Mouse (Mus musculus): ENCODE measurements around the gene Gm49325. TPM values are rescaled to one million over a fixed set of nuclear protein-coding genes. Genes with fewer than 3 reads are reported as not detected.

The Gm49325 gene
- polyA plus RNA-seq, 1 experiment from 2014 or later, result not detected

DNA sequence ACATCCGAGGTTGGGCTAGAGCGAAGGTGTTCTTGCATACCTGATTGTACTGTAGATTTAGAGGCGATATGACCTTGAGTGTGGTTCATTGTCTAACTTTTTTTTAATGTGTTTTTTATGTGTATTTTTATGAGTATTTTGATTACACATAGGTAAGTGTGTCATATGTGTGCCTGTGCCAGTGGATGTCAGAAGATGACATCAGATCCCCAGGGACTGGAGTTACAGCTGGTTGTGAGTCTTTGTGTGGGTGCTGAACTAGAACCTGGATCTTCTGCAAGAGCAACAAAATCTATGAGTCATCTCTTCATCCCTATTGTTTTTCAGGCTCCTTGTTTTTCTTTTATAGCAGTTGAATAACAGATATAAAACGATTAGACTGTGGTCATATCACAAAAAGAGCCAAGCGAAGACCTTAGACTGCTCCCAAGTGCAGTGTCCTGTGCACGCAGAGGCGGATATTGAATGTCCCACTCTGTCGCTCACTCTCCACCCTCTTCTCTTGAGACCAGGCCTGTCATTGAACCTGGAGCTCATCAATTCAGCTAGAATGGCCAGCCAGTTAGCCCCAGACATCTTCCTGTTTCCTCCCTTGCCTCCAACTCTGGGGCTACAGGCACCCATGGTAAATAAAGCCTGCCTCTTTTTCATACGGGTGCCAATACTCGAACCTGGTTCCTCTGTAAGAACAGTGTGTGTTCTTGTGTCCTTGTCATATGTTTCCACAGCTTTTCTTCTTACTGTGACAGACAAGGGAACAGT is 17.8 kb downstream of the Gm49325 start:
- Histone ChIP-seq H3K36me3 (ENCODE audit: control insufficient read depth, insufficient read depth, low read length) (peaks cover 4% of the 10 kb centered on the region; the same call in 1 of the 2 replicates), H3K4me3 (ENCODE audit: low read depth, low read length) (peak overlapping the region; percentile 84; the same call in 1 of the 2 replicates), H3K9me3 (ENCODE audit: control insufficient read depth, low read depth, low read length) (no peaks in the 10 kb centered on the region), H3K27me3 (ENCODE audit: control insufficient read depth, insufficient read depth, low read length) (no peaks in the 10 kb centered on the region), H3K27ac (ENCODE audit: low read length) (no peak overlapping the region), H3K4me1 (ENCODE audit: control insufficient read depth, insufficient read depth, low read length) (peaks cover 27% of the 10 kb centered on the region), H3K4me2 (replicated peaks; ENCODE audit: low read depth, low read length) (peak overlapping the region; percentile 76), H3K9ac (replicated peaks; ENCODE audit: low read depth, low read length) (peak overlapping the region; percentile 90; the same call in 1 of the 2 replicates)
- no peak for ATAC-seq (ENCODE audit: insufficient number of reproducible peaks, insufficient read depth, low FRiP score, low read depth)
- WGBS, result 89% methylated on average over 10 of the region's 10 CpGs

DNA sequence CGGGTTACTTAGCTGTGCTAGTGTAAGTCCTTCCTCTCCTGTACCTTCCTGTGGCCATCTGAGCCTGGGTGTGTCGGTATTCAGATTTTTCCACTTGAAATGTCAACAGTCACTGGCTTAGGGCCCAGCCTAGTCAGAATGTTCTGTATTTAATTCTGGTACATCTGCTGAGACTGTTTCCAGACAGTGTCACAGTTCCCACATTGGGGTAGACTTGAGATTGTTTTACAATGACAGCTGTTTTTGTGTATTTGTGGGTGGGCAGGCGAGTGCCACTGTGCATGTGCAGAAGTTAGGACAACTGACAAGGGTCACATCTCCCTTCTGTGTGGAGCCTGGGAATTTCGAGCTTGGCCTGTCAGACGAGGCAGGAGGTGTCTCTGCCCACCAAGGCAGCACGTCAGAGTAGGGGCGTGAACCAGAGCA is 18.6 kb downstream of the Gm49325 start:
- Histone ChIP-seq H3K4me3 (ENCODE audit: low read depth, low read length) (no peak overlapping the region), H3K4me2 (replicated peaks; ENCODE audit: low read depth, low read length) (0 out of 2 replicates have a peak overlapping the region, but pooled peaks have one; percentile 5), H3K9ac (replicated peaks; ENCODE audit: low read depth, low read length) (no peak overlapping the region), H3K9me3 (ENCODE audit: control insufficient read depth, low read depth, low read length) (no peaks in the 10 kb centered on the region), H3K4me1 (ENCODE audit: control insufficient read depth, insufficient read depth, low read length) (peaks cover 27% of the 10 kb centered on the region), H3K36me3 (ENCODE audit: control insufficient read depth, insufficient read depth, low read length) (peaks cover 4% of the 10 kb centered on the region; the same call in 1 of the 2 replicates), H3K27me3 (ENCODE audit: control insufficient read depth, insufficient read depth, low read length) (no peaks in the 10 kb centered on the region), H3K27ac (ENCODE audit: low read length) (no peak overlapping the region)
- WGBS, result 66% methylated on average over 7 of the region's 7 CpGs
- no peak for ATAC-seq (ENCODE audit: insufficient number of reproducible peaks, insufficient read depth, low FRiP score, low read depth)

DNA sequence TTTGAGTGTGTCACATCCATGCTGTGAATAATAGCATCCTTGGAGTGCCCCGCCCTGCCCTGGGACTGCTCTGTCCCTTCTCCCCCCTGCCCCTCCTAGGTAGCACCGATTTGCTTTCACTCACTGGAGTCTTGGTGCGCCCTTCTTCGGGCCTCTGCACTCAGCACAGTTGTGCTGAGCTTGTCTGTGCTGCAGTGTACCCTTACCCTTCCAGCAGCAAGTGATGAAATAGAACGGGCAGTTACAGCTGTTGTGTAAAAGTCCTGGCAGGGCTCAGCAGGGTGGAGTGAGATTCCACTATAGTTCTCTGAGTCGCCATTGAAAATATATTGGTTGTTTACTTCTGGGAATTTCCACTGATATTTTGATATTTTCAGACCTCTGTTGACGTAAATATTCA is 20.0 kb downstream of the Gm49325 start:
- H3K9me3 ChIP-seq (ENCODE audit: control insufficient read depth, low read depth, low read length), result no peaks in the 10 kb centered on the region
- H3K27me3 ChIP-seq (ENCODE audit: control insufficient read depth, insufficient read depth, low read length), result no peaks in the 10 kb centered on the region
- no peak overlapping the region for H3K27ac ChIP-seq (ENCODE audit: low read length)
- H3K4me2 ChIP-seq (replicated peaks; ENCODE audit: low read depth, low read length), result no peak overlapping the region
- no peak overlapping the region for H3K4me3 ChIP-seq (ENCODE audit: low read depth, low read length)
- H3K36me3 ChIP-seq (ENCODE audit: control insufficient read depth, insufficient read depth, low read length), result peaks cover 4% of the 10 kb centered on the region; the same call in 1 of the 2 replicates
- no peak for ATAC-seq (ENCODE audit: insufficient number of reproducible peaks, insufficient read depth, low FRiP score, low read depth)
- peaks cover 27% of the 10 kb centered on the region for H3K4me1 ChIP-seq (ENCODE audit: control insufficient read depth, insufficient read depth, low read length)
- H3K9ac ChIP-seq (replicated peaks; ENCODE audit: low read depth, low read length), result no peak overlapping the region
- 77% methylated on average over 7 of the region's 7 CpGs for WGBS

DNA sequence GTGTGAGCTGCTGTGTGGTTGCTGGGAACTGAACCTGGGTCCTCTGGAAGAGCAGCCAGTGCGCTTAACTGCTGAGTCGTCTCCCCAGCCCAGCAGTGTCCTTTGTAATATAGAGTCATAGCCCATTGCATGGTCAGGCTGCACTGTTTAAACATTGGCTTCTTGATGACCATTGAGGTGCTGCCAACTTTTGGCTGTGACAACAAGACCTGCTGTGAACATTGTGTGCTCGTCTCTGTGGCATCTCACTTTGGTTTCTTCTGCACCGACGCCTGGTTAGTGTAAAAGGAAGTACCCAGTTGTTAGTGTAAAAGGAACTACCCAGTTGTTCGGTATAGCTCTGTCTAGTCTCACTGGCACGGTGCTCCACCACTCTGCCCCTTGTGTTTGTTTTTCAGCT is 20.6 kb downstream of the Gm49325 start:
- 73% methylated on average over 7 of the region's 7 CpGs for WGBS
- H3K27ac ChIP-seq (ENCODE audit: low read length), result no peak overlapping the region
- no peaks in the 10 kb centered on the region for H3K9me3 ChIP-seq (ENCODE audit: control insufficient read depth, low read depth, low read length)
- no peak overlapping the region for H3K9ac ChIP-seq (replicated peaks; ENCODE audit: low read depth, low read length)
- peaks cover 27% of the 10 kb centered on the region for H3K4me1 ChIP-seq (ENCODE audit: control insufficient read depth, insufficient read depth, low read length)
- no peak overlapping the region for H3K4me2 ChIP-seq (replicated peaks; ENCODE audit: low read depth, low read length)
- no peaks in the 10 kb centered on the region for H3K27me3 ChIP-seq (ENCODE audit: control insufficient read depth, insufficient read depth, low read length)
- H3K36me3 ChIP-seq (ENCODE audit: control insufficient read depth, insufficient read depth, low read length), result peaks cover 8% of the 10 kb centered on the region; the same call in 1 of the 2 replicates
- no peak overlapping the region for H3K4me3 ChIP-seq (ENCODE audit: low read depth, low read length)
- no peak for ATAC-seq (ENCODE audit: insufficient number of reproducible peaks, insufficient read depth, low FRiP score, low read depth)

DNA sequence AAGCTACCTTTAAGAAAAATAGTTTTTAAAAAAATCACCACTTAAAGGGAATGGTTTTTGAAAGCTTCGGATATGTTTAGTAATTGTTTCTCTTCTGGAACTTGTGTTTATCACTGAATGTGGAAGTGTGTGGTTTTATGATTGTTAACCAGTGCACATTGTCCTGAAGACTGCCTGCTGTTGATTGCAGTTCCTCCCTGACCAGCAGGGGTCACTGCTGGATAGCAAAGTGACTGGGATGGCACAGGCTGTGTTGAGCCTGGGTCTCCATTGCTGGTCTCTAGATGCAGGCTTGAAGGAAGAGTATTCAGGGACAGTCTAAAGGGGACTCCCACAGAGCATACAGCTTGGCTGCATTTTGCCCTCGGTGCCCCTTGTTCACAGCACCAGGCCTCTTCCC is 21.5 kb downstream of the Gm49325 start:
- Histone ChIP-seq H3K9me3 (ENCODE audit: control insufficient read depth, low read depth, low read length) (no peaks in the 10 kb centered on the region), H3K27ac (ENCODE audit: low read length) (no peak overlapping the region), H3K4me2 (replicated peaks; ENCODE audit: low read depth, low read length) (no peak overlapping the region), H3K4me3 (ENCODE audit: low read depth, low read length) (no peak overlapping the region), H3K27me3 (ENCODE audit: control insufficient read depth, insufficient read depth, low read length) (no peaks in the 10 kb centered on the region), H3K36me3 (ENCODE audit: control insufficient read depth, insufficient read depth, low read length) (peaks cover 13% of the 10 kb centered on the region; the same call in 1 of the 2 replicates), H3K9ac (replicated peaks; ENCODE audit: low read depth, low read length) (no peak overlapping the region), H3K4me1 (ENCODE audit: control insufficient read depth, insufficient read depth, low read length) (peaks cover 27% of the 10 kb centered on the region)
- WGBS, result 44% methylated on average over 2 of the region's 2 CpGs
- ATAC-seq (ENCODE audit: insufficient number of reproducible peaks, insufficient read depth, low FRiP score, low read depth), result peak; percentile 42

- 76% methylated on average over 3 of the region's 3 CpGs for WGBS
- no peak for ATAC-seq (ENCODE audit: insufficient number of reproducible peaks, insufficient read depth, low FRiP score, low read depth)
- H3K4me2 ChIP-seq (replicated peaks; ENCODE audit: low read depth, low read length), result no peak overlapping the region
These were observed 23.2 kb downstream of the Gm49325 start for GRCm38 (mm10) chr10:77629163-77629562.

GRCm38 (mm10) chr10:77629970-77630369 is 24.0 kb downstream of the Gm49325 start:
- WGBS, result 80% methylated on average over 1 of the region's 1 CpGs
- Histone ChIP-seq H3K4me3 (ENCODE audit: low read depth, low read length) (no peak overlapping the region), H3K4me2 (replicated peaks; ENCODE audit: low read depth, low read length) (no peak overlapping the region), H3K9me3 (ENCODE audit: control insufficient read depth, low read depth, low read length) (no peaks in the 10 kb centered on the region), H3K9ac (replicated peaks; ENCODE audit: low read depth, low read length) (no peak overlapping the region), H3K27ac (ENCODE audit: low read length) (no peak overlapping the region), H3K27me3 (ENCODE audit: control insufficient read depth, insufficient read depth, low read length) (no peaks in the 10 kb centered on the region), H3K36me3 (ENCODE audit: control insufficient read depth, insufficient read depth, low read length) (peaks cover 20% of the 10 kb centered on the region; the same call in 1 of the 2 replicates), H3K4me1 (ENCODE audit: control insufficient read depth, insufficient read depth, low read length) (peaks cover 8% of the 10 kb centered on the region)
- ATAC-seq (ENCODE audit: insufficient number of reproducible peaks, insufficient read depth, low FRiP score, low read depth), result no peak

More at GRCm38 (mm10) chr10:77629163-77629562, 23.2 kb downstream of the Gm49325 start:
- Histone ChIP-seq H3K9me3 (ENCODE audit: control insufficient read depth, low read depth, low read length) (no peaks in the 10 kb centered on the region), H3K4me3 (ENCODE audit: low read depth, low read length) (no peak overlapping the region), H3K4me1 (ENCODE audit: control insufficient read depth, insufficient read depth, low read length) (peaks cover 16% of the 10 kb centered on the region), H3K27me3 (ENCODE audit: control insufficient read depth, insufficient read depth, low read length) (no peaks in the 10 kb centered on the region), H3K27ac (ENCODE audit: low read length) (no peak overlapping the region), H3K9ac (replicated peaks; ENCODE audit: low read depth, low read length) (no peak overlapping the region), H3K36me3 (ENCODE audit: control insufficient read depth, insufficient read depth, low read length) (peaks cover 20% of the 10 kb centered on the region; the same call in 1 of the 2 replicates)

- Histone ChIP-seq H3K36me3 (ENCODE audit: control insufficient read depth, insufficient read depth, low read length) (peaks cover 29% of the 10 kb centered on the region; the same call in 1 of the 2 replicates), H3K27me3 (ENCODE audit: control insufficient read depth, insufficient read depth, low read length) (no peaks in the 10 kb centered on the region), H3K9me3 (ENCODE audit: control insufficient read depth, low read depth, low read length) (no peaks in the 10 kb centered on the region), H3K4me1 (ENCODE audit: control insufficient read depth, insufficient read depth, low read length) (no peaks in the 10 kb centered on the region; the same call in 1 of the 2 replicates), H3K4me2 (replicated peaks; ENCODE audit: low read depth, low read length) (no peak overlapping the region), H3K27ac (ENCODE audit: low read length) (no peak overlapping the region), H3K9ac (replicated peaks; ENCODE audit: low read depth, low read length) (no peak overlapping the region), H3K4me3 (ENCODE audit: low read depth, low read length) (no peak overlapping the region)
- ATAC-seq (ENCODE audit: insufficient number of reproducible peaks, insufficient read depth, low FRiP score, low read depth), result no peak
- 63% methylated on average over 6 of the region's 6 CpGs for WGBS
These were observed 28.0 kb downstream of the Gm49325 start for GRCm38 (mm10) chr10:77634016-77634415.

Measured in stomach, embryonic 14.5 days (tissue).